Mouse (Mus musculus): ENCODE data around the gene Eif2d. TPM values are rescaled to one million over a fixed set of nuclear protein-coding genes. Genes with fewer than 3 reads are reported as not detected.

The Eif2d gene
- polyA plus RNA-seq, 1 experiment from 2014 or later, result 64.1 TPM

DNA sequence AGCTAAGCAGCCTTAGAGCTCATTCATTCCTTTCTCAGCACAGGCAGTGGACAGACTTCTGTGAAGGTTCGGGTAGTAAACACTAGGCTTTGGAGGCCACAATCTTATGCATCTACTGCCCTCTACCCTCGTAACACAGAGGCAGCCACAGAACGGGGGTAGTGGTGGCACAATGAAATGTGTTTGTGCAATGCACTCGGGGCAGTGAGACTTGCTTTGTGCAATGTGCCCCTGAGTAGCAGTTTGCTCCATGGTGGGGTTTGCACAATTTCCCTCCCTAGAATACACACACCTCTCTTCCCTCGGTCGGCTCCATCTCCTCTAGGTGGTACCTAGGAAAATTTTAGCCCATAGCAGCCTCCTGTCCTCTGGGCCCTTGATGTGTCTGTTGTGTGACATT, 34.0 kb downstream of the Eif2d start:
- Histone ChIP-seq H3K4me2 (ENCODE audit: low read length) (no peak overlapping the region), H3K9me3 (ENCODE audit: control insufficient read depth, low read length) (no peaks in the 10 kb centered on the region), H3K27me3 (replicated peaks; ENCODE audit: control insufficient read depth, insufficient read depth, low read length) (no peaks in the 10 kb centered on the region), H3K36me3 (ENCODE audit: control insufficient read depth, insufficient read depth) (no peaks in the 10 kb centered on the region), H3K27ac (ENCODE audit: low read length) (no peak overlapping the region), H3K4me1 (replicated peaks; ENCODE audit: control insufficient read depth, insufficient read depth, low read length) (no peaks in the 10 kb centered on the region), H3K9ac (replicated peaks; ENCODE audit: low read depth, low read length) (no peak overlapping the region), H3K4me3 (replicated peaks; ENCODE audit: low read length) (no peak overlapping the region)
- no peak for ATAC-seq
- 75% methylated on average over 6 of the region's 6 CpGs for WGBS

DNA sequence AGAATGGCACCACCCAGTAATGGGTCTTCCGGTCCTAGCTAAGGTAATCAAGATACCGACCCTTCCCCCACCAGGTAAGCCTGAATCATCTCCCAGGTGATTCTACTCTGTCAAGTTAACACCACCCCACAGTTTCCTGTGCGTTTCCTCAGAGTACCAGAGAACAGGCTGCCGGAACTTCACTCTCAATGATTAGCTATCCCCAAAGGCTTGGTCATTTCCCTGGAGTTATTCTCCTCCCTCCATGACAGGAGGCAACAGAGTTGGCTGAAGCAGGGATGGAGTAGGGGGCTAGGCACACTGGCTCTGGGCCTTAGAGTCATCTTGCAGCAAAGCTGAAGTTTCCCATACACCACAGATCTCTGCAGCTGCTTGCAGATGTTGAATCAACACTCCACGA, 34.9 kb downstream of the Eif2d start:
- 88% methylated on average over 5 of the region's 5 CpGs for WGBS
- H3K9ac ChIP-seq (replicated peaks; ENCODE audit: low read depth, low read length), result no peak overlapping the region
- H3K27me3 ChIP-seq (replicated peaks; ENCODE audit: control insufficient read depth, insufficient read depth, low read length), result no peaks in the 10 kb centered on the region
- H3K4me2 ChIP-seq (ENCODE audit: low read length), result no peak overlapping the region
- no peak for ATAC-seq
- no peaks in the 10 kb centered on the region for H3K36me3 ChIP-seq (ENCODE audit: control insufficient read depth, insufficient read depth)
- no peak overlapping the region for H3K4me3 ChIP-seq (replicated peaks; ENCODE audit: low read length)
- no peaks in the 10 kb centered on the region for H3K4me1 ChIP-seq (replicated peaks; ENCODE audit: control insufficient read depth, insufficient read depth, low read length)
- no peaks in the 10 kb centered on the region for H3K9me3 ChIP-seq (ENCODE audit: control insufficient read depth, low read length)
- H3K27ac ChIP-seq (ENCODE audit: low read length), result no peak overlapping the region

DNA sequence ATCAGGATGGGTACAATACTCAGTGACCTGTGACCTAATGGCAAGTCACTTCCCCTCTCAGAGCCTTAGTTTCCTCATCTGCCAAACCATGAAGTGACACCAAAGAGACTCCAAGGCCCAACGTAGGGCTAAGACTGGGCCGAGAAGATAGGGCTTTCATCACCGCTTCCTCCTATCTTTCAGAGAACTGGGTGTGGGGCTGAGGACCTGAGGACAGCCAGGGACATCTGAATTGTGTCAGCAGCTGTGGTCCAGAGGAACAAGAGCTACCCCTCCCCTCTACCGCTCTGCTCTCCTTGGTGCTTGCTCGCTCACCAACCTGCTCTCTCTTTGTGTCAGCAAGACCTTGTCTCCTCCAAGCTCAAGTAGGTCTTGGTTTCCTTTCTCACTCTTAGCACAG, 35.7 kb downstream of the Eif2d start:
- 96% methylated on average over 5 of the region's 5 CpGs for WGBS
- no peak overlapping the region for H3K4me2 ChIP-seq (ENCODE audit: low read length)
- H3K27me3 ChIP-seq (replicated peaks; ENCODE audit: control insufficient read depth, insufficient read depth, low read length), result no peaks in the 10 kb centered on the region
- no peak overlapping the region for H3K4me3 ChIP-seq (replicated peaks; ENCODE audit: low read length)
- ATAC-seq, result no peak
- no peaks in the 10 kb centered on the region for H3K9me3 ChIP-seq (ENCODE audit: control insufficient read depth, low read length)
- no peaks in the 10 kb centered on the region for H3K4me1 ChIP-seq (replicated peaks; ENCODE audit: control insufficient read depth, insufficient read depth, low read length)
- no peak overlapping the region for H3K27ac ChIP-seq (ENCODE audit: low read length)
- no peaks in the 10 kb centered on the region for H3K36me3 ChIP-seq (ENCODE audit: control insufficient read depth, insufficient read depth)
- H3K9ac ChIP-seq (replicated peaks; ENCODE audit: low read depth, low read length), result no peak overlapping the region

DNA sequence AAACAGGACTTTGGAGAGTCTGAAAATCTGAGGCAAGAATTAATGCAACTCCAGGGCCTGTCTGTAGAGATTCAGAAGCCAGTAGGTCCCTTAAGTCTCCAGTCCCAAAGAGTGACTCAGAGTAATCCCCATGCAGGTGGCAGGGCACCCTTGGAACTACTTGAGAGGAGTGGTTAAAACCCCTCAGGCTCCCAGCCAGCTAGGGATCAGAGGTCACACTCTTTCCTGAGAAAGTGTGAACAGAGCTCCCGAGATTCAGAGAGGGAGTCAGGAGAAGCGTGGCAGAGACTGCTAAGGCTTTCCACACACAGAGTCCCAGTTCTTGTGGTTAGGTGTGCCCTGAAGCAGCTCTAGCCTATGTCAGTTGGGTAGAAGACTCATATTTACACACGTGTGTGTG, 40.8 kb downstream of the Eif2d start:
- 68% methylated on average over 3 of the region's 3 CpGs for WGBS
- Histone ChIP-seq H3K9me3 (ENCODE audit: control insufficient read depth, low read length) (no peaks in the 10 kb centered on the region), H3K9ac (replicated peaks; ENCODE audit: low read depth, low read length) (no peak overlapping the region), H3K27ac (ENCODE audit: low read length) (no peak overlapping the region), H3K27me3 (replicated peaks; ENCODE audit: control insufficient read depth, insufficient read depth, low read length) (no peaks in the 10 kb centered on the region), H3K36me3 (ENCODE audit: control insufficient read depth, insufficient read depth) (no peaks in the 10 kb centered on the region), H3K4me3 (replicated peaks; ENCODE audit: low read length) (no peak overlapping the region), H3K4me2 (ENCODE audit: low read length) (no peak overlapping the region), H3K4me1 (replicated peaks; ENCODE audit: control insufficient read depth, insufficient read depth, low read length) (no peaks in the 10 kb centered on the region)
- ATAC-seq, result no peak

DNA sequence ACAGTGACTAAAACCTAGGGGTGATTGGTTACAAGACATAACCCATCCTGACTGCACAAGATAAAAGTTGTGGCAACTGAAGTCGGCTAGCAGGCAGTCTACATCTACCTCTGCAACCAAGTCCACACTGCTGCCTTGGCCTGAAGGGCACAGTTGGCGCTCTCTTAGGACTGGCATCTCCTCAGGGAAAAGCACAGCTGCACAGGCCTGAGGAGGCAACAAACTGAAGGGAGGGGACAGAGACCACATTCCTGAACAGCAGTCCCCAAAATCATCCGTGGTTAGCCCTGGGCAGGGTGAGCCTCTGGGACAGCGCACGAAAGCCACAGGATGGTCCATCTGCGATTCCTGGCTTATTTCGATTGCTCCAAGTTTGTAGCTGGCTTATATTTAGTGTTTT, 42.7 kb downstream of the Eif2d start:
- no peaks in the 10 kb centered on the region for H3K27me3 ChIP-seq (replicated peaks; ENCODE audit: control insufficient read depth, insufficient read depth, low read length)
- H3K4me3 ChIP-seq (replicated peaks; ENCODE audit: low read length), result no peak overlapping the region
- 86% methylated on average over 7 of the region's 7 CpGs for WGBS
- no peak overlapping the region for H3K9ac ChIP-seq (replicated peaks; ENCODE audit: low read depth, low read length)
- no peak for ATAC-seq
- no peak overlapping the region for H3K4me2 ChIP-seq (ENCODE audit: low read length)
- H3K4me1 ChIP-seq (replicated peaks; ENCODE audit: control insufficient read depth, insufficient read depth, low read length), result no peaks in the 10 kb centered on the region
- H3K36me3 ChIP-seq (ENCODE audit: control insufficient read depth, insufficient read depth), result no peaks in the 10 kb centered on the region
- H3K9me3 ChIP-seq (ENCODE audit: control insufficient read depth, low read length), result no peaks in the 10 kb centered on the region
- H3K27ac ChIP-seq (ENCODE audit: low read length), result no peak overlapping the region

DNA sequence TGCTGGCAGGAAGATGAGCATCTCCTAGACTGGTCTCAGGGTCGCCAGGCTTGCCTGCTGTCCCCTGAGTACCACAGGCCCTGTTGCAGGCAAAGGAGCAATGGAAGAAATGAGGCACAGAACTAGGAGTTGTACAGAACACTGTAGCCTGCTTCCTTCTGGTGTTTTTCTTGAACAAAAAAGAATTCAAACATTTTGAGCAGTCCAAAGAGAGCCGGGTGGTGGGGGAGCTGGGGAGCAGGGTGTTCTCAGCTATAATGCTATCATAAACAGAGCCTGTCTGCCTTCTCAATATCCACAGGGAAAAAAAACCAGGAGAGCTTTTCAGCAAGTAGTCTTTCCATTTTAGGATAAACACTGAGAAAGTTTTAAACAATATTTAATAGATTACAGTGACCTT, 43.1 kb downstream of the Eif2d start:
- Histone ChIP-seq H3K36me3 (ENCODE audit: control insufficient read depth, insufficient read depth) (no peaks in the 10 kb centered on the region), H3K4me2 (ENCODE audit: low read length) (no peak overlapping the region), H3K4me1 (replicated peaks; ENCODE audit: control insufficient read depth, insufficient read depth, low read length) (no peaks in the 10 kb centered on the region), H3K4me3 (replicated peaks; ENCODE audit: low read length) (no peak overlapping the region), H3K9ac (replicated peaks; ENCODE audit: low read depth, low read length) (no peak overlapping the region), H3K27ac (ENCODE audit: low read length) (no peak overlapping the region), H3K9me3 (ENCODE audit: control insufficient read depth, low read length) (no peaks in the 10 kb centered on the region), H3K27me3 (replicated peaks; ENCODE audit: control insufficient read depth, insufficient read depth, low read length) (no peaks in the 10 kb centered on the region)
- WGBS, result 54% methylated on average over 2 of the region's 2 CpGs
- no peak for ATAC-seq

DNA sequence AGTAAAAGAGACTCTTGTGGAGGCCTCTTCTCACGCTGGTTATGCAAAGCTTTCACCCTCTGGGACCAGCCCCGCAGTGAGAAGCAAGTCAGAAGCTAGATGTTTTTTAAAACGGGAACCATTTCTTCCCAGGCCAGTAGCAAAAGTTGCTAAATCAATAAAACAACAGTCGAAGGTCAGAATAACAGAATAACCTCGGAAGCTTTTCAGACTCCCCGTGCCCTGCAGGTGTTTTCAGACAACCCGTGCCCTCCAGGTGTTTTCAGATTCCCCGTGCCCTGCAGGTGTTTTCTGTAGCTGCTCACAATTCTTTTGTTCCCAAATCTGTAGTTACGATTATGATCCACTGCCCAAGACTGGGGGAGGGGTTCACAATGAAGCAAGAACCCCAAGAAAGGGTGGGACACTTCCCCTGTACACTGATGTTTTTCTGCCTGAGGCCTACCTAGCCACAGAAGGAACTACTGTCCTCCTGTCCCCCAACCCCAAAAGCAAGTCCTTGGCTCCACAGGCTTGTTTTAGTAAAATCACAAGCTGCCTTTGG, 45.5 kb downstream of the Eif2d start:
- H3K27ac ChIP-seq (ENCODE audit: low read length), result no peak overlapping the region
- WGBS, result 71% methylated on average over 9 of the region's 9 CpGs
- H3K4me1 ChIP-seq (replicated peaks; ENCODE audit: control insufficient read depth, insufficient read depth, low read length), result no peaks in the 10 kb centered on the region
- H3K4me2 ChIP-seq (ENCODE audit: low read length), result no peak overlapping the region
- H3K4me3 ChIP-seq (replicated peaks; ENCODE audit: low read length), result no peak overlapping the region
- H3K27me3 ChIP-seq (replicated peaks; ENCODE audit: control insufficient read depth, insufficient read depth, low read length), result no peaks in the 10 kb centered on the region
- H3K9me3 ChIP-seq (ENCODE audit: control insufficient read depth, low read length), result no peaks in the 10 kb centered on the region
- no peaks in the 10 kb centered on the region for H3K36me3 ChIP-seq (ENCODE audit: control insufficient read depth, insufficient read depth)
- no peak for ATAC-seq
- H3K9ac ChIP-seq (replicated peaks; ENCODE audit: low read depth, low read length), result no peak overlapping the region

DNA sequence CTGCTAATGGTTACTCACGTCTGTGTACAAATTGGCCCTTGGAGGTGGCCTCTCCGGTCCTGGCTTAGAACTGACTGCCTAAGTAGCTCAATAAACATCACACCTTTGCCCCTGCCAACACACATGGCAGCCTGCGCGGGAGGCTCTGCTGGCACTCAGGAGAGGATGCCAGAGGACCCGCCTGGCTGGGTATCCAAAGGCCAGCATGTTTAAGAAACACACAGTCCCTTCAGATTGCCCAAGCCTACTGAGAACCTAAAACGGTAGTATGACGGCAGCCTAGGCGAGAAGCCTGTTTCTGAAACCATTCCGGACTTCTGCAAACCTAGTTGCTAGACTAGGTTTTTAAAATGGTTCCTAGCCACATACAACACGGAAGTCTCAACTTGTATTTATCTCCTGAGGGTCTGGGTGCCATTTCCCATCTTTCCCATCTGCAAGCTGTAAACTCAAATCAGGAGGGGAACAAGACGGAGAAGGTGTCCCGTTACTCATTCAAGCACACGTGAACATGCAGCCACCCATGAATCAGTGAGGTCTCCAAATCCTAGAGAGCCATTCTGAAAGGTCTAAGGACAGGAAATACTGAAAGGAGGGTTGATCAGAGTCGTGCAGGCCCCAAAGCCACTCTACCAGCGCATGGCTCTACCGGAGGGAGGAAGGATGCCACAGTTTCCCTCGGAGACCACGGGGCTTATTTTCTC, 46.3 kb downstream of the Eif2d start:
- no peak overlapping the region for H3K4me3 ChIP-seq (replicated peaks; ENCODE audit: low read length)
- no peak overlapping the region for H3K9ac ChIP-seq (replicated peaks; ENCODE audit: low read depth, low read length)
- no peak for ATAC-seq
- WGBS, result 79% methylated on average over 18 of the region's 18 CpGs
- no peaks in the 10 kb centered on the region for H3K36me3 ChIP-seq (ENCODE audit: control insufficient read depth, insufficient read depth)
- no peak overlapping the region for H3K4me2 ChIP-seq (ENCODE audit: low read length)
- H3K9me3 ChIP-seq (ENCODE audit: control insufficient read depth, low read length), result no peaks in the 10 kb centered on the region
- no peak overlapping the region for H3K27ac ChIP-seq (ENCODE audit: low read length)
- no peaks in the 10 kb centered on the region for H3K4me1 ChIP-seq (replicated peaks; ENCODE audit: control insufficient read depth, insufficient read depth, low read length)
- no peaks in the 10 kb centered on the region for H3K27me3 ChIP-seq (replicated peaks; ENCODE audit: control insufficient read depth, insufficient read depth, low read length)

DNA sequence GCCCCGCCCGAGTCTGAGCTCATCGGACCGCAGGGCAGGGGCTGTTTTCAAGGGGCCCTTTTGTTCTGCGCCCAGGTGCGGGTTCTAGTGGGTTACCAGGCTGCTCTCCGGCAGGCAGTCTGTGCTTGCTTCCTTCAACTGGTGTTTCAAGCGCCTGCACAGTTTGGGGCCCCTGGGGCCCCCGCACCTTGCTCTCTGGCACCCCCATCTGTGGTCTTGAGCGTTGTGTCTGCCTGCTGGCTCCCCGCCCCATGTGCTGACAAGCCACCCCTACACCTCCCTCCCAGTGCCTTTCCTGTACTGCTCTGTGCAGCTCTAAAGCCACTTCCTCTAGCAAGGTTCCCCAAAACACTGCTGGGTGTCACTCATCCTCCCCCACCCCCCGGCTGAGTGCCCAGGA, 47.0 kb downstream of the Eif2d start:
- Histone ChIP-seq H3K27ac (ENCODE audit: low read length) (no peak overlapping the region), H3K9ac (replicated peaks; ENCODE audit: low read depth, low read length) (no peak overlapping the region), H3K27me3 (replicated peaks; ENCODE audit: control insufficient read depth, insufficient read depth, low read length) (no peaks in the 10 kb centered on the region), H3K4me2 (ENCODE audit: low read length) (no peak overlapping the region), H3K4me1 (replicated peaks; ENCODE audit: control insufficient read depth, insufficient read depth, low read length) (no peaks in the 10 kb centered on the region), H3K4me3 (replicated peaks; ENCODE audit: low read length) (no peak overlapping the region), H3K36me3 (ENCODE audit: control insufficient read depth, insufficient read depth) (no peaks in the 10 kb centered on the region), H3K9me3 (ENCODE audit: control insufficient read depth, low read length) (no peaks in the 10 kb centered on the region)
- 62% methylated on average over 12 of the region's 12 CpGs for WGBS
- no peak for ATAC-seq

DNA sequence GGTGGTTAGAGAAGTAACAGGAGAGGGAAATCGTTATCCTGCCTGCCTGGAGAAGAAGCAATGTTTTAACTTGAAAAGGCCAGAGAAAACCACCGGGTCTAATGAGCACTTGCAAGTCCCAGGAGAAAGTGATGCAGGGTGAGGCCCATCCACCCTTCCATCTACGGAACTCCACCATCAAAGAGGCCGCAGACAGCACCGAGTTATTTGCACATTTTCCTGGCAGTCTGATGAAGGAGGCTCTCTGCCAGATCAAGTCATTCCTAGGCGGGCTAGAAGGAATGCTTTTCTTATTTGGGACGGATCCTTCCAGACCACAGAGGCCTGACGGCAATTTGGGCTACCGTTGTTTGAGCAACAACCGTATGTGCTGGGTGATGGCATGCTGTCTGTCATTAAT, 47.6 kb downstream of the Eif2d start:
- H3K4me1 ChIP-seq (replicated peaks; ENCODE audit: control insufficient read depth, insufficient read depth, low read length), result no peaks in the 10 kb centered on the region
- H3K27me3 ChIP-seq (replicated peaks; ENCODE audit: control insufficient read depth, insufficient read depth, low read length), result no peaks in the 10 kb centered on the region
- WGBS, result 46% methylated on average over 10 of the region's 10 CpGs
- H3K9ac ChIP-seq (replicated peaks; ENCODE audit: low read depth, low read length), result no peak overlapping the region
- ATAC-seq, result no peak
- H3K36me3 ChIP-seq (ENCODE audit: control insufficient read depth, insufficient read depth), result no peaks in the 10 kb centered on the region
- H3K27ac ChIP-seq (ENCODE audit: low read length), result no peak overlapping the region
- H3K4me3 ChIP-seq (replicated peaks; ENCODE audit: low read length), result no peak overlapping the region
- no peaks in the 10 kb centered on the region for H3K9me3 ChIP-seq (ENCODE audit: control insufficient read depth, low read length)
- H3K4me2 ChIP-seq (ENCODE audit: low read length), result no peak overlapping the region

Data from forebrain, embryonic 16.5 days (tissue).